Mouse (Mus musculus): Measurements from ENCODE around the gene Rnf187.
"Not testable (repeated sequence)": the region's sequence is repeated elsewhere in the genome, so short reads cannot be mapped to it uniquely, and the experiment has no call there.

Rnf187 gene

GRCm38 (mm10) chr11:58967346-58967745 is 28.6 kb upstream of the Rnf187 start:
- no peak for DNase-seq (ENCODE audit: low read depth in 1 of 2, low spot score in 2 of 2)

GRCm38 (mm10) chr11:58965001-58965760 is 26.5 kb upstream of the Rnf187 start:
- no peak for DNase-seq (ENCODE audit: low read depth in 1 of 2, low spot score in 2 of 2)

- no peak for DNase-seq (ENCODE audit: low read depth in 1 of 2, low spot score in 2 of 2)
These were observed 25.5 kb upstream of the Rnf187 start for GRCm38 (mm10) chr11:58964216-58964615.

- no peak for DNase-seq (ENCODE audit: low read depth in 1 of 2, low spot score in 2 of 2)
These were observed 24.8 kb upstream of the Rnf187 start for GRCm38 (mm10) chr11:58963543-58963942.

GRCm38 (mm10) chr11:58961364-58962177 is 22.9 kb upstream of the Rnf187 start:
- no peak for DNase-seq (ENCODE audit: low read depth in 1 of 2, low spot score in 2 of 2)

- peak in 1 of 2 experiments; percentile 79 for DNase-seq (ENCODE audit: low read depth in 1 of 2, low spot score in 2 of 2)
These were observed 21.3 kb upstream of the Rnf187 start for GRCm38 (mm10) chr11:58959921-58960465.

- DNase-seq (ENCODE audit: low read depth in 1 of 2, low spot score in 2 of 2), result no peak
These were observed 20.6 kb upstream of the Rnf187 start for GRCm38 (mm10) chr11:58959186-58959825.

- no peak for DNase-seq (ENCODE audit: low read depth in 1 of 2, low spot score in 2 of 2)
These were observed 19.8 kb upstream of the Rnf187 start for GRCm38 (mm10) chr11:58958536-58958935.

GRCm38 (mm10) chr11:58957226-58957914 is 18.7 kb upstream of the Rnf187 start:
- DNase-seq (ENCODE audit: low read depth in 1 of 2, low spot score in 2 of 2), result no peak

GRCm38 (mm10) chr11:58955868-58956257 is 17.1 kb upstream of the Rnf187 start:
- DNase-seq (ENCODE audit: low read depth in 1 of 2, low spot score in 2 of 2), result no peak

GRCm38 (mm10) chr11:58955143-58955867 is 16.6 kb upstream of the Rnf187 start:
- no peak for DNase-seq (ENCODE audit: low read depth in 1 of 2, low spot score in 2 of 2)

GRCm38 (mm10) chr11:58954420-58955142 is 15.9 kb upstream of the Rnf187 start, which contains the start of the genes Hist3h2a and Trim17:
TSS of gene Hist3h2a (plus strand) at chr11:58954685.
TSS of gene Trim17 (plus strand) at chr11:58954685.
- peak; percentile 66 to 80 for DNase-seq (ENCODE audit: low read depth in 1 of 2, low spot score in 2 of 2)

- not testable (repeated sequence) for DNase-seq (ENCODE audit: low read depth in 1 of 2, low spot score in 2 of 2)
These were observed 15.4 kb upstream of the Rnf187 start for GRCm38 (mm10) chr11:58954170-58954419.

GRCm38 (mm10) chr11:58953351-58954169 is 14.8 kb upstream of the Rnf187 start:
- no peak for DNase-seq (ENCODE audit: low read depth in 1 of 2, low spot score in 2 of 2)

GRCm38 (mm10) chr11:58951210-58951609 is 12.5 kb upstream of the Rnf187 start:
- no peak for DNase-seq (ENCODE audit: low read depth in 1 of 2, low spot score in 2 of 2)

GRCm38 (mm10) chr11:58949480-58950431 is 11.0 kb upstream of the Rnf187 start:
- no peak for DNase-seq (ENCODE audit: low read depth in 1 of 2, low spot score in 2 of 2)

- DNase-seq (ENCODE audit: low read depth in 1 of 2, low spot score in 2 of 2), result no peak
These were observed 10.1 kb upstream of the Rnf187 start, which contains the start of gene Hist3h2ba for GRCm38 (mm10) chr11:58948542-58949479. TSS of gene Hist3h2ba (plus strand) at chr11:58948920.

Measured in monocyte, adult 2 months (primary cell).